ENCODE assay signal across 13 mouse cellular contexts in genomic region chr5:149427277-149428060, GRCm38 (mm10). TPM values are rescaled to one million over a fixed set of nuclear protein-coding genes. Genes with fewer than 3 reads are reported as not detected.
DNase-seq lines count a peak whose midpoint lies in the region; ATAC-seq lines count a peak whose summit lies in the region.
"Had no signal": no experiment of that assay in that cellular context is flagged by ENCODE, and none has a peak within 500 bp of the region (broad histone marks: within the 10 kb centered on the region; RNA-seq: fewer than 3 reads in every experiment).

No protein-coding gene starts in this region.

- H3K4me2 ChIP-seq in hindbrain, embryonic 14.5 days (replicated peaks): no peak overlapping the region
- H3K4me2 ChIP-seq in forebrain, embryonic 12.5 days: no peak overlapping the region
- H3K4me2 ChIP-seq in midbrain, embryonic 13.5 days (replicated peaks): no peak overlapping the region

- no peak for DNase-seq in hindbrain, embryonic 10.5 days (ENCODE audit: low spot score)
- no peak for DNase-seq in hindbrain, embryonic 14.5 days (ENCODE audit: low spot score)
- no peak for DNase-seq in cerebellum, adult 18-20 months
- no peak for DNase-seq in cerebellum, adult 11 months
- DNase-seq: heart, adult 2 months; kidney, postnatal 25 days; lung, adult 18-20 months had no signal

- H3K36me3 ChIP-seq in hindbrain, embryonic 10.5 days: no peaks in the 10 kb centered on the region
- no peaks in the 10 kb centered on the region for H3K36me3 ChIP-seq in hindbrain, embryonic 14.5 days (replicated peaks; ENCODE audit: control insufficient read depth, insufficient read depth)
- no peaks in the 10 kb centered on the region for H3K36me3 ChIP-seq in forebrain, embryonic 12.5 days (replicated peaks)
- H3K36me3 ChIP-seq in midbrain, embryonic 13.5 days: no peaks in the 10 kb centered on the region
- H3K36me3 ChIP-seq: embryonic facial prominence, embryonic 12.5 days; neural tube, embryonic 15.5 days had no signal

- ATAC-seq in hindbrain, embryonic 14.5 days (ENCODE audit: low FRiP score): no peak
- ATAC-seq in CD4-positive, CD25-positive, alpha-beta regulatory T cell, adult 4 months: peak; percentile 48
- no peak for ATAC-seq in forebrain, embryonic 12.5 days (ENCODE audit: low FRiP score)
- ATAC-seq in midbrain, embryonic 13.5 days: no peak
- ATAC-seq in megakaryocyte progenitor cell, adult 5-6 weeks (replicated peaks; ENCODE audit: poor library complexity): no peak

- 89% methylated on average over 8 of the region's 8 CpGs for WGBS in hindbrain, embryonic 10.5 days
- 93% methylated on average over 8 of the region's 8 CpGs for WGBS in hindbrain, embryonic 14.5 days
- 94% methylated on average over 8 of the region's 8 CpGs for WGBS in forebrain, embryonic 12.5 days
- 93% methylated on average over 8 of the region's 8 CpGs for WGBS in midbrain, embryonic 13.5 days

- no peak overlapping the region for H3K9ac ChIP-seq in hindbrain, embryonic 14.5 days
- no peak overlapping the region for H3K9ac ChIP-seq in forebrain, embryonic 12.5 days
- H3K9ac ChIP-seq in midbrain, embryonic 13.5 days (replicated peaks): no peak overlapping the region
- H3K9ac ChIP-seq: embryonic facial prominence, embryonic 12.5 days; neural tube, embryonic 15.5 days had no signal

- H3K27ac ChIP-seq in hindbrain, embryonic 10.5 days: peak overlapping the region; percentile 85
- H3K27ac ChIP-seq in hindbrain, embryonic 14.5 days: no peak overlapping the region
- H3K27ac ChIP-seq in forebrain, embryonic 12.5 days: peak overlapping the region; percentile 85; the same call in 1 of the 2 replicates
- H3K27ac ChIP-seq in midbrain, embryonic 13.5 days: peak overlapping the region; percentile 75; the same call in 1 of the 2 replicates
- H3K27ac ChIP-seq: heart, adult 2 months had no signal

- H3K9me3 ChIP-seq in hindbrain, embryonic 10.5 days: no peaks in the 10 kb centered on the region
- no peaks in the 10 kb centered on the region for H3K9me3 ChIP-seq in hindbrain, embryonic 14.5 days (ENCODE audit: control insufficient read depth, low read length)
- no peaks in the 10 kb centered on the region for H3K9me3 ChIP-seq in forebrain, embryonic 12.5 days
- no peaks in the 10 kb centered on the region for H3K9me3 ChIP-seq in midbrain, embryonic 13.5 days
- H3K9me3 ChIP-seq: embryonic facial prominence, embryonic 12.5 days; neural tube, embryonic 15.5 days had no signal

- no peaks in the 10 kb centered on the region for H3K27me3 ChIP-seq in hindbrain, embryonic 10.5 days (ENCODE audit: insufficient read depth, poor library complexity, severe bottlenecking)
- H3K27me3 ChIP-seq in hindbrain, embryonic 14.5 days (ENCODE audit: control insufficient read depth, insufficient read depth, low read length): no peaks in the 10 kb centered on the region
- no peaks in the 10 kb centered on the region for H3K27me3 ChIP-seq in forebrain, embryonic 12.5 days
- no peaks in the 10 kb centered on the region for H3K27me3 ChIP-seq in midbrain, embryonic 13.5 days
- H3K27me3 ChIP-seq: embryonic facial prominence, embryonic 12.5 days; neural tube, embryonic 15.5 days had no signal

- no peak overlapping the region for H3K4me3 ChIP-seq in hindbrain, embryonic 10.5 days
- no peak overlapping the region for H3K4me3 ChIP-seq in hindbrain, embryonic 14.5 days (replicated peaks; ENCODE audit: low read length)
- no peak overlapping the region for H3K4me3 ChIP-seq in forebrain, embryonic 12.5 days (replicated peaks)
- H3K4me3 ChIP-seq in midbrain, embryonic 13.5 days (replicated peaks): no peak overlapping the region
- H3K4me3 ChIP-seq: embryonic facial prominence, embryonic 12.5 days; heart, adult 2 months; neural tube, embryonic 15.5 days had no signal

- H3K4me1 ChIP-seq in hindbrain, embryonic 10.5 days (replicated peaks): peaks cover 19% of the 10 kb centered on the region
- H3K4me1 ChIP-seq in hindbrain, embryonic 14.5 days (replicated peaks; ENCODE audit: control insufficient read depth, insufficient read depth, low read length): peaks cover 16% of the 10 kb centered on the region
- peaks cover 14% of the 10 kb centered on the region for H3K4me1 ChIP-seq in forebrain, embryonic 12.5 days
- peaks cover 19% of the 10 kb centered on the region for H3K4me1 ChIP-seq in midbrain, embryonic 13.5 days (replicated peaks)

RNA-seq across cellular contexts. Expression of gene Tex26, which starts 12.0 kb away (rescaled TPM):
- polyA plus RNA-seq in hindbrain, embryonic 10.5 days (2016; fragmentation: Nextera tagmentation; extraction: Ambion mirVana): 1.1 and 2.9 TPM in 2 replicates
- polyA plus RNA-seq in hindbrain, embryonic 14.5 days (2014; fragmentation: Nextera tagmentation; extraction: Ambion mirVana): 1.1 and 1.2 TPM in 2 replicates
- not detected for polyA plus RNA-seq in CD4-positive, CD25-positive, alpha-beta regulatory T cell, adult 4 months (2017; shearing (Covaris generic))
- polyA plus RNA-seq in forebrain, embryonic 12.5 days (2016; fragmentation: Nextera tagmentation; extraction: Ambion mirVana): 2.0 and 2.9 TPM in 2 replicates
- polyA plus RNA-seq in midbrain, embryonic 13.5 days (2015; fragmentation: Nextera tagmentation; extraction: Ambion mirVana): 2.3 and 2.5 TPM in 2 replicates
- total RNA-seq in megakaryocyte progenitor cell, adult 5-6 weeks (2015): not detected in 2 replicates
- total RNA-seq in megakaryocyte progenitor cell, adult 5-6 weeks (2017): not detected in 2 replicates
- total RNA-seq: heart, adult 2 months had no signal
- polyA plus RNA-seq: heart, adult 2 months had no signal

RNA-seq across cellular contexts. Expression of gene Medag, which starts 15.9 kb away (rescaled TPM):
- 0.37 and 0.61 TPM in 2 replicates for polyA plus RNA-seq in hindbrain, embryonic 10.5 days (2016; fragmentation: Nextera tagmentation; extraction: Ambion mirVana)
- 2.5 and 4.0 TPM in 2 replicates for polyA plus RNA-seq in hindbrain, embryonic 14.5 days (2014; fragmentation: Nextera tagmentation; extraction: Ambion mirVana)
- 1 to 10 TPM; 2.4 to 2.7 TPM for polyA plus RNA-seq in CD4-positive, CD25-positive, alpha-beta regulatory T cell, adult 4 months (2017; shearing (Covaris generic))
- polyA plus RNA-seq in forebrain, embryonic 12.5 days (2016; fragmentation: Nextera tagmentation; extraction: Ambion mirVana): 1.2 and 1.3 TPM in 2 replicates
- 1.9 and 2.3 TPM in 2 replicates for polyA plus RNA-seq in midbrain, embryonic 13.5 days (2015; fragmentation: Nextera tagmentation; extraction: Ambion mirVana)
- total RNA-seq in megakaryocyte progenitor cell, adult 5-6 weeks (2015): 0.07 TPM in 1 of 2 replicates, not detected in the other
- total RNA-seq in megakaryocyte progenitor cell, adult 5-6 weeks (2017): not detected in 2 replicates
